In genomic region chr10:42154727-42155126, GRCm38 (mm10) we compare ENCODE assay signal across 17 mouse cellular contexts.
"Had no signal": no experiment of that assay in that cellular context is flagged by ENCODE, and none has a peak within 500 bp of the region (broad histone marks: within the 10 kb centered on the region; RNA-seq: fewer than 3 reads in every experiment).

No protein-coding gene starts in this region.

- DNase-seq: gastrocnemius, adult 2 months; gastrocnemius, postnatal 10 days; gastrocnemius, postnatal 25 days; heart, adult 2 months; heart, postnatal 14 days; heart, postnatal 36 days; kidney, adult 11 months; kidney, adult 2 months; kidney, postnatal 10 days; kidney, postnatal 25 days; kidney, postnatal 4 days; layer of hippocampus, adult 9-11 months; layer of hippocampus, postnatal 36 days; liver; liver, embryonic 13.5 days had no signal

- ATAC-seq: hindbrain, postnatal 0 days; intestine, embryonic 16.5 days had no signal
